Mouse (Mus musculus) MEL (cell line): ENCODE results near the gene Utp11. TPM values are rescaled to one million over a fixed set of nuclear protein-coding genes. Genes with fewer than 3 reads are reported as not detected.
"Not testable (repeated sequence)": the region's sequence is repeated elsewhere in the genome, so short reads cannot be mapped to it uniquely, and the experiment has no call there.

ENCODE experiments used
- DNase-seq: peaks from one replicate; pipeline ENCODE4 v3.0.0; 2011; ENCODE audit warnings: low read depth, low spot score
- H3K27ac ChIP-seq: 2 replicates; pipeline ENCODE4 v1.5.1; 2012; ENCODE audit warnings: low read depth, mild to moderate bottlenecking, control low read depth, low read length, moderate library complexity; ENCODE audit not compliant: control insufficient read depth
- H3K27me3 ChIP-seq, 2 experiments: fragments of 150-350 bp in 1 of 2; sonication (generic) in 1 of 2; 2 replicates each; pipeline ENCODE4 v1.6.1; 2012; ENCODE audit warnings: low read length in 2 of 2, mild to moderate bottlenecking in 2 of 2, improper control_type of control experiment in 1 of 2, moderate library complexity in 1 of 2; ENCODE audit not compliant: insufficient read depth in 2 of 2, control insufficient read depth in 1 of 2
- H3K36me3 ChIP-seq, 2 experiments: 2 replicates each; pipeline ENCODE4 v1.6.1; 2012 to 2014; ENCODE audit warnings: low read length in 2 of 2, improper control_type of control experiment in 1 of 2, inconsistent platforms in 1 of 2, mild to moderate bottlenecking in 1 of 2; ENCODE audit not compliant: insufficient read depth in 2 of 2, control insufficient read depth in 1 of 2
- H3K4me1 ChIP-seq, 2 experiments: fragments of 150-350 bp in 1 of 2; sonication (generic) in 1 of 2; 2 replicates each; pipeline ENCODE4 v1.6.1; 2012; ENCODE audit warnings: low read length in 2 of 2, improper control_type of control experiment in 1 of 2, mild to moderate bottlenecking in 1 of 2; ENCODE audit not compliant: insufficient read depth in 2 of 2, control insufficient read depth in 1 of 2
- H3K4me3 ChIP-seq, 2 experiments: fragments of 150-350 bp in 1 of 2; sonication (generic) in 1 of 2; 2 replicates each; pipeline ENCODE4 v1.5.1; 2012; ENCODE audit warnings: low read depth in 2 of 2, low read length in 2 of 2, mild to moderate bottlenecking in 2 of 2, moderate library complexity in 2 of 2, control low read depth in 1 of 2, improper control_type of control experiment in 1 of 2; ENCODE audit not compliant: control insufficient read depth in 1 of 2, insufficient read depth in 1 of 2
- H3K79me2 ChIP-seq: 2 replicates; pipeline ENCODE4 v1.6.1; 2012; ENCODE audit warnings: mild to moderate bottlenecking, low read length, moderate library complexity; ENCODE audit not compliant: control insufficient read depth, poor library complexity, insufficient read depth
- H3K9ac ChIP-seq: 2 replicates; pipeline ENCODE4 v1.6.1; 2012; ENCODE audit warnings: low read depth, mild to moderate bottlenecking, control low read depth, low read length, moderate library complexity; ENCODE audit not compliant: control insufficient read depth, poor library complexity, severe bottlenecking
- H3K9me3 ChIP-seq: fragments of 150-350 bp; sonication (generic); replicated peaks from 2 replicates; pipeline ENCODE4 v1.6.1; 2012; ENCODE audit warnings: mild to moderate bottlenecking, low read length, improper control_type of control experiment, moderate library complexity; ENCODE audit not compliant: insufficient read depth
- BHLHE40 ChIP-seq: IDR thresholded peaks from 2 replicates; pipeline ENCODE4 v1.6.1; 2012; ENCODE audit warnings: low read depth, mild to moderate bottlenecking, inconsistent platforms, low read length, improper control_type of control experiment, borderline replicate concordance
- CHD2 ChIP-seq: IDR thresholded peaks from 2 replicates; pipeline ENCODE4 v1.6.1; 2011; ENCODE audit warnings: low read length, improper control_type of control experiment
- EP300 ChIP-seq, 2 experiments: IDR thresholded peaks; 2 replicates each; pipeline ENCODE4 v1.6.1; 2011; ENCODE audit warnings: improper control_type of control experiment in 2 of 2, low read length in 2 of 2, low read depth in 1 of 2, mild to moderate bottlenecking in 1 of 2
- POLR2A ChIP-seq, 2 experiments: IDR thresholded peaks; 2 replicates each; pipeline ENCODE4 v1.6.1; 2011 to 2012; ENCODE audit warnings: low read length in 2 of 2, mild to moderate bottlenecking in 2 of 2, control low read depth in 1 of 2, improper control_type of control experiment in 1 of 2, low read depth in 1 of 2, moderate library complexity in 1 of 2; ENCODE audit not compliant: control insufficient read depth in 1 of 2, insufficient read depth in 1 of 2, poor library complexity in 1 of 2
- POLR2AphosphoS5 ChIP-seq: IDR thresholded peaks from 2 replicates; pipeline ENCODE4 v1.6.1; 2012; ENCODE audit warnings: low read depth, borderline replicate concordance, mild to moderate bottlenecking, inconsistent platforms, low read length, moderate library complexity, mixed read lengths
- RAD21 ChIP-seq: IDR thresholded peaks from 2 replicates; pipeline ENCODE4 v1.6.1; 2011; ENCODE audit warnings: mild to moderate bottlenecking, low read depth, low read length, improper control_type of control experiment
- TBP ChIP-seq: IDR thresholded peaks from 2 replicates; pipeline ENCODE4 v1.8.0; 2011; ENCODE audit warnings: low read depth, low read length, improper control_type of control experiment
- UBTF ChIP-seq: IDR thresholded peaks from 2 replicates; pipeline ENCODE4 v1.6.1; 2012; ENCODE audit warnings: low read depth, mild to moderate bottlenecking, inconsistent platforms, low read length, improper control_type of control experiment, moderate library complexity, borderline replicate concordance; ENCODE audit not compliant: insufficient read depth
- USF2 ChIP-seq, 2 experiments: IDR thresholded peaks; 2 replicates each; pipeline ENCODE4 v1.6.1; 2011 to 2012; ENCODE audit warnings: improper control_type of control experiment in 2 of 2, low read length in 2 of 2, borderline replicate concordance in 1 of 2, inconsistent platforms in 1 of 2, low read depth in 1 of 2, mild to moderate bottlenecking in 1 of 2; ENCODE audit not compliant: insufficient read depth in 1 of 2
- ZKSCAN1 ChIP-seq: IDR thresholded peaks from 2 replicates; pipeline ENCODE4 v1.6.1; 2012; ENCODE audit warnings: low read depth, mild to moderate bottlenecking, inconsistent platforms, low read length, improper control_type of control experiment, moderate library complexity
- ZMIZ1 ChIP-seq: IDR thresholded peaks from 2 replicates; pipeline ENCODE4 v1.6.1; 2012; ENCODE audit warnings: low read depth, mild to moderate bottlenecking, inconsistent platforms, low read length, improper control_type of control experiment, moderate library complexity
- ZNF384 ChIP-seq: IDR thresholded peaks from 2 replicates; pipeline ENCODE4 v1.6.1; 2012; ENCODE audit warnings: low read depth, mild to moderate bottlenecking, inconsistent platforms, low read length, improper control_type of control experiment
- polyA plus RNA-seq, 2 experiments: library from polyadenylated mRNA; stranded (reverse) in 1 of 2; unstranded in 1 of 2; fragments of >175 nt in 1 of 2; fragments of >200 nt in 1 of 2; gene quantifications; 2 replicates each; pipeline versions ENCODE4 v1.2.1 to v1.2.4; 2012; ENCODE audit warnings: low replicate concordance in 2 of 2, low read depth in 1 of 2; ENCODE audit not compliant: insufficient read length in 2 of 2, insufficient read depth in 1 of 2, missing spikeins in 1 of 2
- total RNA-seq: library from RNA; depleted of rRNA; stranded (reverse); fragments of 300-350 nt; gene quantifications from 2 replicates; pipeline ENCODE4 v1.2.3, GENCODE M21; 2012

The Utp11 gene
- total and polyA plus RNA-seq, 3 experiments = 68.3 to 86.9 TPM; not detected in 1

DNA sequence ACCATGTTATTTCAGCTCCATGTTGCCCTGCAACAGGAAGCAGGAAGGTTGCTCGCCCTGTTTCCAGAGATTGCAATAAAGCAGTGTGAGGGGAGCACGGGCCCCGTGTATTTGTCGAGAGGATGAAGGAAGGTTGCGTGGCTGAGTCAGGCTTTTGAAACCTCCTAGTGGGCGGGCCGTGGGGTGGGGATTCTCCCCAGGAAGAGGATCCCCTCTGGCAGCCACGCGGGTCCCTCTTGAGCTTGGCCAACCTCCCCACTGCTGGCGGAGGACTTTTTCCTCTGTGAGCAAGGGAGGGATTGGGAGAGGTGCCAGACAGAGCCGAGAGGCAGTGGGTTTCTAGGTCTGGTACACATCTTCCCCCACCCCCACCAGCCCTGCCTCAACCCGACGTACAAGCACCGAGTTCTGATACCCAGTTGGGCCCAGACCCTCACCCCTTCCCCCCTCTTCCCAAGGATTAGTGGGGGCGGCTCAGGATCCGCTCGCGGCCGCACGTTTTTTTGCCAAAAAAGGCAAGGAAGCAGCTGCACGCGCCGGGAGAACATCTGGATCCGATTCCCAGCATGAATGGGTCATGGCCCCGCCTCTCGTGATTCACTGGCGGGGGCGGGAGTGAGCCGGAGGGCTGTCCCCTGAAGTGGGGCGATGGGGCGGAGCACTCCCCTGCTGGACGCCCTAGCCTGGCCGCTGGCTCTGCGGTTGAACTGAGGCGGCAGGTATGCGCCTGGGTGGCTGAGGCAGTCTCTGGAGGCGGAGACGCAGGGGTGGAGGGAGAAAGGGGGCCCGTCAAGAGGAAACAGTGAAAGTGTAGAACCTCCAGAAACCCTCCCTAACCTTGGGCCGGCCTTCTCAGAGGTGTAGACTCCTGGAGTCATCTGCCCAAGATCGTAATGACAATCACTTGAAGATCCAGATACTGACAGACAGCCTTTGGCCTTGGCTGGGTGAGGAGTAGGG is 15.4 kb upstream of the Utp11 start (continued):
- TF ChIP-seq ZKSCAN1 (no peak), UBTF (no peak), CHD2 (no peak), RAD21 (no peak), POLR2A (IDR thresholded peaks at IDR 0.05; ENCODE audit: control insufficient read depth in 1 of 2, insufficient read depth in 1 of 2, low read depth in 1 of 2, low read length in 2 of 2, poor library complexity in 1 of 2) (peak in 1 of 2 experiments; percentile 77; a peak in 1 of 4 replicates), EP300 (IDR thresholded peaks at IDR 0.05; ENCODE audit: low read depth in 1 of 2, low read length in 2 of 2) (no peak), BHLHE40 (0 out of 2 replicates have a peak, but pooled peaks have one; percentile 43), ZMIZ1 (0 out of 2 replicates have a peak, but pooled peaks have one; percentile 27), USF2 (IDR thresholded peaks at IDR 0.05; ENCODE audit: borderline replicate concordance in 1 of 2, insufficient read depth in 1 of 2, low read depth in 1 of 2, low read length in 2 of 2) (no peak), TBP (peak; percentile 39; the same call in 1 of the 2 replicates), POLR2AphosphoS5 (no peak)

DNA sequence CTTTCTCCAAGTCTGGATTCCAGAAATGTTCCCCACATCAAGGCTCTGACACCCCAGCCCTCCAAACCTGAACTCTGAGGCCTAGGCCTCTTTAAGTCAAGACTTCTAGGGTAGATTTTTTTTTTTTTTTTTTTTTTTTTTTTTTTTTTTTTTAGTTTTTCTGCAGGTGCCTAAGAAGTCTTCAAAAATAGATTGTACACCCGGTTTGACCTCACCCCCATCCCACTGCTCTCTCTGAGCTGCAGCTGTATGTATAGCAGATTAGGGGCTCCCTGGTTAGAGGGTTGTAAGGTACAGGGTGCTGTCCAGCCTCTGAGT is 14.8 kb upstream of the Utp11 start:
- peak overlapping the region; percentile 67 for H3K9ac ChIP-seq
- not testable (repeated sequence) for H3K27me3 ChIP-seq, H3K79me2 ChIP-seq, DNase-seq, H3K9me3 ChIP-seq
- peaks cover 7 to 35% of the 10 kb centered on the region in 2 experiments for H3K4me1 ChIP-seq
- H3K27ac ChIP-seq = peak overlapping the region; percentile 44
- peaks cover 0 to 23% of the 10 kb centered on the region in 2 experiments; a peak in 2 of 4 replicates for H3K36me3 ChIP-seq
- TF ChIP-seq ZNF384 = peak; percentile 75
- H3K4me3 ChIP-seq = peak overlapping the region; percentile 63 to 77; a peak in 3 of 4 replicates

- not testable (repeated sequence) for H3K79me2 ChIP-seq, H3K9ac ChIP-seq, H3K9me3 ChIP-seq, H3K27ac ChIP-seq, H3K27me3 ChIP-seq, DNase-seq, H3K4me3 ChIP-seq
- peaks cover 0 to 25% of the 10 kb centered on the region in 2 experiments; a peak in 2 of 4 replicates for H3K36me3 ChIP-seq
- H3K4me1 ChIP-seq = peaks cover 8 to 35% of the 10 kb centered on the region in 2 experiments
These were observed 14.2 kb upstream of the Utp11 start for GRCm38 (mm10) chr4:124707381-124708199.
